Mouse (Mus musculus): ENCODE measurements around the gene Dzank1.

Dzank1 gene

GRCm38 (mm10) chr2:144526981-144527820, at the start of gene Dzank1, which contains the start of gene Polr3f:
Gene Dzank1 (minus strand): TSS chr2:144527414.
Gene Polr3f (plus strand): TSS chr2:144527718.
- DNase-seq (ENCODE audit: low spot score) = peak; percentile 91

GRCm38 (mm10) chr2:144555820-144556552, 28.8 kb upstream of the Dzank1 start, which contains the start of gene Sec23b:
Gene Sec23b (plus strand): TSS chr2:144556229.
- peak; percentile 94 for DNase-seq (ENCODE audit: low spot score)

- no peak for DNase-seq (ENCODE audit: low spot score)
Observed at GRCm38 (mm10) chr2:144555286-144555819, 28.1 kb upstream of the Dzank1 start.

- no peak for DNase-seq (ENCODE audit: low spot score)
Observed at GRCm38 (mm10) chr2:144553905-144554304, 26.7 kb upstream of the Dzank1 start.

GRCm38 (mm10) chr2:144550529-144550928, 23.3 kb upstream of the Dzank1 start, which contains the start of gene Rbbp9:
Gene Rbbp9 (minus strand): TSS chr2:144550869.
- peak; percentile 42 for DNase-seq (ENCODE audit: low spot score)

GRCm38 (mm10) chr2:144547559-144547958, 20.3 kb upstream of the Dzank1 start:
- no peak for DNase-seq (ENCODE audit: low spot score)

GRCm38 (mm10) chr2:144545481-144545880, 18.3 kb upstream of the Dzank1 start:
- DNase-seq (ENCODE audit: low spot score) = no peak

GRCm38 (mm10) chr2:144545061-144545460, 17.8 kb upstream of the Dzank1 start:
- DNase-seq (ENCODE audit: low spot score) = no peak

GRCm38 (mm10) chr2:144544630-144545029, 17.4 kb upstream of the Dzank1 start:
- no peak for DNase-seq (ENCODE audit: low spot score)

- no peak for DNase-seq (ENCODE audit: low spot score)
Observed at GRCm38 (mm10) chr2:144543670-144544069, 16.5 kb upstream of the Dzank1 start.

GRCm38 (mm10) chr2:144541246-144541645, 14.0 kb upstream of the Dzank1 start:
- DNase-seq (ENCODE audit: low spot score) = no peak

GRCm38 (mm10) chr2:144537123-144537522, 9.9 kb upstream of the Dzank1 start:
- no peak for DNase-seq (ENCODE audit: low spot score)

- DNase-seq (ENCODE audit: low spot score) = no peak
Observed at GRCm38 (mm10) chr2:144527821-144528174, 584 bp upstream of the Dzank1 start.

- DNase-seq (ENCODE audit: low spot score) = no peak
Observed at GRCm38 (mm10) chr2:144525856-144526255, 1.4 kb downstream of the Dzank1 start.

GRCm38 (mm10) chr2:144519772-144520171, 7.4 kb downstream of the Dzank1 start:
- DNase-seq (ENCODE audit: low spot score) = no peak

- no peak for DNase-seq (ENCODE audit: low spot score)
Observed at GRCm38 (mm10) chr2:144514619-144515018, 12.6 kb downstream of the Dzank1 start.

- DNase-seq (ENCODE audit: low spot score) = no peak
Observed at GRCm38 (mm10) chr2:144502134-144502533, 25.1 kb downstream of the Dzank1 start.

- no peak for DNase-seq (ENCODE audit: low spot score)
Observed at GRCm38 (mm10) chr2:144489342-144489741, 37.9 kb downstream of the Dzank1 start.

- DNase-seq (ENCODE audit: low spot score) = no peak
Observed at GRCm38 (mm10) chr2:144487476-144487875, 39.7 kb downstream of the Dzank1 start.

- DNase-seq (ENCODE audit: low spot score) = no peak
Observed at GRCm38 (mm10) chr2:144485439-144485838, 41.8 kb downstream of the Dzank1 start.

- DNase-seq (ENCODE audit: low spot score) = no peak
Observed at GRCm38 (mm10) chr2:144484084-144484483, 43.1 kb downstream of the Dzank1 start.

- DNase-seq (ENCODE audit: low spot score) = no peak
Observed at GRCm38 (mm10) chr2:144479421-144479820, 47.8 kb downstream of the Dzank1 start.

- DNase-seq (ENCODE audit: low spot score) = no peak
Observed at GRCm38 (mm10) chr2:144467203-144467602, 60.0 kb downstream of the Dzank1 start.

Measured in ovary, postnatal 14 days (tissue).